Mouse (Mus musculus) forebrain, embryonic 12.5 days (tissue): ENCODE results near the gene Mrps7. TPM values are rescaled to one million over a fixed set of nuclear protein-coding genes. Genes with fewer than 3 reads are reported as not detected.

Source experiments
- ATAC-seq: fragments of 200-750 bp; cut with Nextera tagmentation; 2 replicates; pipeline ENCODE4 v1.8.0; 2017; ENCODE audit warnings: moderate TSS enrichment; ENCODE audit not compliant: low FRiP score
- H3K27ac ChIP-seq: fragments of 300-500 bp; sonication (generic); 2 replicates; pipeline ENCODE4 v1.5.1; 2016; ENCODE audit warnings: mild to moderate bottlenecking
- H3K27me3 ChIP-seq: fragments of 300-500 bp; sonication (generic); 2 replicates; pipeline ENCODE4 v1.6.1; 2016; ENCODE audit warnings: mild to moderate bottlenecking
- H3K36me3 ChIP-seq: fragments of 300-500 bp; sonication (generic); replicated peaks from 2 replicates; pipeline ENCODE4 v1.6.1; 2016; ENCODE audit warnings: mild to moderate bottlenecking
- H3K4me1 ChIP-seq: fragments of 300-500 bp; sonication (generic); 2 replicates; pipeline ENCODE4 v1.6.1; 2016
- H3K4me2 ChIP-seq: fragments of 300-500 bp; sonication (generic); 2 replicates; pipeline ENCODE4 v1.6.1; 2016; ENCODE audit warnings: mild to moderate bottlenecking, moderate library complexity
- H3K4me3 ChIP-seq: fragments of 300-500 bp; sonication (generic); replicated peaks from 2 replicates; pipeline ENCODE4 v1.5.1; 2016; ENCODE audit warnings: mild to moderate bottlenecking
- H3K9ac ChIP-seq: fragments of 300-500 bp; sonication (generic); 2 replicates; pipeline ENCODE4 v1.6.1; 2016; ENCODE audit warnings: mild to moderate bottlenecking
- H3K9me3 ChIP-seq: fragments of 300-500 bp; sonication (generic); 2 replicates; pipeline ENCODE4 v1.6.1; 2016
- WGBS: fragments of 180-500 bp; shearing (Covaris S2); methylation state at CpG from one replicate; pipeline ENCODE4 v1.1.7; 2016; 5-methylcytosine and 5-hydroxymethylcytosine counted together
- polyA plus RNA-seq: library from polyadenylated mRNA; unstranded; fragments of >200 nt; fragmentation: Nextera tagmentation; extraction: Ambion mirVana; gene quantifications from 2 replicates; pipeline ENCODE4 v1.2.1, GENCODE M21; 2016

Mrps7 gene
- polyA plus RNA-seq, 1 experiment from 2014 or later = 89.5 TPM

GRCm38 (mm10) chr11:115623487-115624070 is 19.9 kb downstream of the Mrps7 start:
- Histone ChIP-seq H3K4me3 (no peak overlapping the region), H3K9ac (no peak overlapping the region), H3K9me3 (no peaks in the 10 kb centered on the region), H3K36me3 (peaks cover 33% of the 10 kb centered on the region), H3K27ac (no peak overlapping the region), H3K4me1 (peaks cover 8% of the 10 kb centered on the region), H3K4me2 (no peak overlapping the region), H3K27me3 (no peaks in the 10 kb centered on the region)
- 74% methylated on average over 9 of the region's 9 CpGs for WGBS
- ATAC-seq = no peak

DNA sequence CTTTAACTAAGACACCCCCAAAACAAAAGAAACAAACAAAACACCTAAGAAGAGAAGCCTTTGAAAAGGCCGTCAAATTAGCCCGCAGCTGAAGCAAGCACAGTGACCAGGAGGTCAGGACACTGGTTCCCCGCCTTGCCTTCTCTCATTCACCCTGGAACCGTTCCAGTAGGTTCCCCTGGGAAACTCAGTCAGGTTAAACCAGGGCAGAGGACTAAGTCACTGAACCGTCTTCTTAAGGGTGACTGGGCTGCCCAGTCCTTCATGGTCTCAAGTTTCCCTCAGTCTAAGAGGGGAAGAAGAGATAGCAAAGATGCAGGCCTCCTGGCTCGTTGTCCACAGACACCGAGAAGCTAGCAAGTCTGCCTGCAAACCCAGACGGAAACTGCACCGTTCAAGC is 22.2 kb downstream of the Mrps7 start:
- 78% methylated on average over 9 of the region's 9 CpGs for WGBS
- Histone ChIP-seq H3K36me3 (peaks cover 21% of the 10 kb centered on the region), H3K4me3 (no peak overlapping the region), H3K27me3 (no peaks in the 10 kb centered on the region), H3K9me3 (no peaks in the 10 kb centered on the region), H3K9ac (no peak overlapping the region), H3K27ac (no peak overlapping the region), H3K4me2 (no peak overlapping the region), H3K4me1 (peaks cover 8% of the 10 kb centered on the region)
- ATAC-seq = no peak

GRCm38 (mm10) chr11:115626824-115627616 is 23.3 kb downstream of the Mrps7 start:
- no peak overlapping the region for H3K27ac ChIP-seq
- H3K4me2 ChIP-seq = peak overlapping the region; percentile 95
- H3K9me3 ChIP-seq = no peaks in the 10 kb centered on the region
- H3K4me3 ChIP-seq = peak overlapping the region; percentile 73
- WGBS = 60% methylated on average over 11 of the region's 11 CpGs
- peak overlapping the region; percentile 75 for H3K9ac ChIP-seq
- H3K27me3 ChIP-seq = no peaks in the 10 kb centered on the region
- H3K36me3 ChIP-seq = peaks cover 12% of the 10 kb centered on the region
- H3K4me1 ChIP-seq = peaks cover 8% of the 10 kb centered on the region
- no peak for ATAC-seq

DNA sequence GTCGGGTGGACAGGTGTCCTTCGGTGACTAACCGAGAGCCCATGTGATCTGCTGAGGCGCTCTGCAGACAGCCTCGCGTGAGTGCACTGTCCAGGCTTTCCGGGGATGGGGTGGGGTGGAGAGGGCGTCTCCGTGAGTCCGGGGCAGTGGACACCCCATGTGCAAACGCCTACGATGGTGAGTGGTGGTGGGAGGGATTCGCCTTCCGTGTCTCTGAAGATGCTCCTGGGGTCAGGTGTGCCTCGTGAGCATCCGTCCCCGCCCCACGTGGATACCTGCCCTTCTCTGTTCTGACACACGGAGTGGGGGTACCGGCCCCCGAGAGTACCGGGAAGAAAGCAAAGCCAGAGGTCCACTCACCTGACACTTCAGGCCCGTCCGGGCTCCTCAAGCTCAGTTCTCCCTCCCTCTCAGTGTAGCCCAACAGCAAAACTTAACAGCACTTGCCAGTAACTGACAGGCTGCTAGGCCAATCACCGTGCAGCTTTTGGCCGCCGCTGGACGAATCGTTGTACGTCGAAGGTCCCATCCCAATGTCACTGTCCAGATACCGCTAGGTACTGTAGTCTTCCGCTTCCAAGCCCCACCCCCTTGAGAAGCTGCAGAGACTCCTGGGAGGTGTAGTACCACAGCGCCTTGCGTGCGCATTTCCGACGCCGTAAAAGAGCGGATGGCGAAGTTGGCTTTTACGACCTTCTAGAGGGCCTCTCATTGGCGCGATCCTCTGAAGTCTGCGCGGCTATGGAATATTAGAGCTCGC is 24.2 kb downstream of the Mrps7 start, which contains the start of gene Slc25a19:
Gene Slc25a19 (minus strand): TSS at position 591 of the 760 bp plus-strand sequence.
- no peaks in the 10 kb centered on the region for H3K9me3 ChIP-seq
- H3K36me3 ChIP-seq = peaks cover 5% of the 10 kb centered on the region
- H3K27ac ChIP-seq = no peak within 1 kb of the TSS
- peak; percentile 99 for ATAC-seq
- H3K27me3 ChIP-seq = no peaks in the 10 kb centered on the region
- peak within 1 kb of the TSS; percentile 75 for H3K9ac ChIP-seq
- H3K4me3 ChIP-seq = peak within 1 kb of the TSS; percentile 73
- peaks cover 8% of the 10 kb centered on the region for H3K4me1 ChIP-seq
- H3K4me2 ChIP-seq = peak within 1 kb of the TSS; percentile 95
- under 1% methylated on average over 47 of the region's 47 CpGs for WGBS

- 0 out of 2 replicates have a peak, but pooled peaks cover 3% of the 10 kb centered on the region for H3K36me3 ChIP-seq
Measured at GRCm38 (mm10) chr11:115628465-115629101, 24.9 kb downstream of the Mrps7 start.

GRCm38 (mm10) chr11:115629734-115630531 is 26.2 kb downstream of the Mrps7 start:
- 89% methylated on average over 13 of the region's 13 CpGs for WGBS
- Histone ChIP-seq H3K9me3 (no peaks in the 10 kb centered on the region), H3K36me3 (0 out of 2 replicates have a peak, but pooled peaks cover 3% of the 10 kb centered on the region), H3K27ac (no peak overlapping the region), H3K4me2 (no peak overlapping the region), H3K27me3 (no peaks in the 10 kb centered on the region), H3K4me1 (peaks cover 8% of the 10 kb centered on the region), H3K4me3 (no peak overlapping the region), H3K9ac (no peak overlapping the region)
- ATAC-seq = no peak

More at GRCm38 (mm10) chr11:115628465-115629101, 24.9 kb downstream of the Mrps7 start:
- Histone ChIP-seq H3K9me3 (no peaks in the 10 kb centered on the region), H3K4me3 (peak overlapping the region; percentile 73), H3K4me2 (peak overlapping the region; percentile 95), H3K4me1 (peaks cover 8% of the 10 kb centered on the region), H3K27me3 (no peaks in the 10 kb centered on the region), H3K9ac (peak overlapping the region; percentile 75), H3K27ac (no peak overlapping the region)
- ATAC-seq = peak; percentile 34
- 56% methylated on average over 13 of the region's 13 CpGs for WGBS

GRCm38 (mm10) chr11:115630532-115631504 is 27.1 kb downstream of the Mrps7 start:
- no peak overlapping the region for H3K27ac ChIP-seq

GRCm38 (mm10) chr11:115631505-115631890 is 27.8 kb downstream of the Mrps7 start:
- Histone ChIP-seq H3K9me3 (no peaks in the 10 kb centered on the region), H3K9ac (no peak overlapping the region), H3K4me3 (no peak overlapping the region), H3K4me1 (peaks cover 8% of the 10 kb centered on the region), H3K4me2 (no peak overlapping the region), H3K36me3 (no peaks in the 10 kb centered on the region), H3K27ac (no peak overlapping the region), H3K27me3 (no peaks in the 10 kb centered on the region)
- ATAC-seq = no peak
- WGBS = 11% methylated on average over 3 of the region's 3 CpGs

More at GRCm38 (mm10) chr11:115630532-115631504, 27.1 kb downstream of the Mrps7 start:
- Histone ChIP-seq H3K27me3 (no peaks in the 10 kb centered on the region), H3K4me1 (peaks cover 8% of the 10 kb centered on the region), H3K36me3 (no peaks in the 10 kb centered on the region), H3K9me3 (no peaks in the 10 kb centered on the region), H3K4me2 (no peak overlapping the region), H3K9ac (no peak overlapping the region), H3K4me3 (no peak overlapping the region)
- ATAC-seq = no peak
- WGBS = 49% methylated on average over 16 of the region's 16 CpGs

GRCm38 (mm10) chr11:115632247-115632646 is 28.5 kb downstream of the Mrps7 start:
- Histone ChIP-seq H3K4me1 (peaks cover 4% of the 10 kb centered on the region), H3K27me3 (no peaks in the 10 kb centered on the region), H3K27ac (no peak overlapping the region), H3K9me3 (no peaks in the 10 kb centered on the region), H3K9ac (no peak overlapping the region), H3K36me3 (no peaks in the 10 kb centered on the region), H3K4me3 (no peak overlapping the region), H3K4me2 (no peak overlapping the region)
- ATAC-seq = no peak
- 80% methylated on average over 7 of the region's 7 CpGs for WGBS

GRCm38 (mm10) chr11:115632862-115633261 is 29.1 kb downstream of the Mrps7 start:
- no peak overlapping the region for H3K4me2 ChIP-seq
- no peaks in the 10 kb centered on the region for H3K36me3 ChIP-seq
- H3K27ac ChIP-seq = no peak overlapping the region
- no peaks in the 10 kb centered on the region for H3K27me3 ChIP-seq
- H3K9ac ChIP-seq = no peak overlapping the region
- ATAC-seq = no peak
- H3K4me1 ChIP-seq = no peaks in the 10 kb centered on the region
- H3K9me3 ChIP-seq = no peaks in the 10 kb centered on the region
- no peak overlapping the region for H3K4me3 ChIP-seq
- 90% methylated on average over 10 of the region's 10 CpGs for WGBS
